In genomic region chr12:86823855-86824589, GRCm38 (mm10) we compare ENCODE assay signal across 8 mouse cellular contexts.
DNase-seq lines count a peak whose midpoint lies in the region; ATAC-seq and TF ChIP-seq lines count a peak whose summit lies in the region.

No protein-coding gene starts in this region.

- WGBS in forebrain, embryonic 12.5 days = 0% methylated on average over 29 of the region's 29 CpGs
- WGBS in heart, postnatal 0 days = 1% methylated on average over 29 of the region's 29 CpGs
- WGBS in liver, postnatal 0 days (ENCODE audit: insufficient replicate concordance) = 3% methylated on average over 25 of the region's 29 CpGs
- under 1% methylated on average over 29 of the region's 29 CpGs for WGBS in neural tube, embryonic 12.5 days
- under 1% methylated on average over 28 of the region's 29 CpGs for WGBS in stomach, postnatal 0 days

- H3K4me2 ChIP-seq in CH12.LX (ENCODE audit: insufficient read depth, low read depth, poor library complexity, severe bottlenecking) = peak overlapping the region; percentile 72
- peak overlapping the region; percentile 47 for H3K4me2 ChIP-seq in forebrain, embryonic 12.5 days
- H3K4me2 ChIP-seq in heart, postnatal 0 days (ENCODE audit: low read depth, low read length) = peak overlapping the region; percentile 53
- H3K4me2 ChIP-seq in liver, postnatal 0 days (ENCODE audit: low read depth, low read length) = peak overlapping the region; percentile 68
- peak overlapping the region; percentile 43 for H3K4me2 ChIP-seq in neural tube, embryonic 12.5 days (replicated peaks)
- peak overlapping the region; percentile 46 for H3K4me2 ChIP-seq in stomach, postnatal 0 days (replicated peaks; ENCODE audit: low read depth)

- H3K4me3 ChIP-seq in CH12.LX (replicated peaks in 1 of 3; ENCODE audit: low read depth in 2 of 3, low read length in 2 of 3, poor library complexity in 1 of 3) = peak overlapping the region in 2 of 3 experiments; percentile 23 to 35
- H3K4me3 ChIP-seq in forebrain, embryonic 12.5 days (replicated peaks) = peak overlapping the region; percentile 12; the same call in 1 of the 2 replicates
- H3K4me3 ChIP-seq in heart, postnatal 0 days (ENCODE audit: low read depth, low read length) = peak overlapping the region; percentile 32
- peak overlapping the region; percentile 24 for H3K4me3 ChIP-seq in liver, postnatal 0 days (ENCODE audit: low read depth, low read length)
- H3K4me3 ChIP-seq in neural tube, embryonic 12.5 days = 0 out of 2 replicates have a peak overlapping the region, but pooled peaks have one; percentile 2
- H3K4me3 ChIP-seq in stomach, postnatal 0 days (ENCODE audit: low read depth, low read length) = peak overlapping the region; percentile 27

- peak in 1 of 2 experiments; percentile 34; a peak in 1 of 4 replicates for TF ChIP-seq CTCF in CH12.LX (conservative IDR thresholded peaks at IDR 0.05 in 1 of 2, IDR thresholded peaks at IDR 0.05 in 1 of 2; ENCODE audit: low read depth in 2 of 2, low read length in 2 of 2)
- peak; percentile 14; the same call in 1 of the 2 replicates for TF ChIP-seq CTCF in heart, postnatal 0 days (IDR thresholded peaks at IDR 0.05; ENCODE audit: low read depth)
- peak; percentile 25 for TF ChIP-seq CTCF in liver, postnatal 0 days (IDR thresholded peaks at IDR 0.05; ENCODE audit: low read depth)
- TF ChIP-seq CTCF in stomach, postnatal 0 days (IDR thresholded peaks at IDR 0.05; ENCODE audit: low read depth) = peak; percentile 42

- H3K79me2 ChIP-seq in CH12.LX (replicated peaks; ENCODE audit: control insufficient read depth, extremely low read depth, insufficient read depth, poor library complexity, severe bottlenecking) = no peaks in the 10 kb centered on the region

- H3K9ac ChIP-seq in CH12.LX (ENCODE audit: insufficient read depth, low read depth) = peak overlapping the region; percentile 80
- H3K9ac ChIP-seq in forebrain, embryonic 12.5 days = peak overlapping the region; percentile 26; the same call in 1 of the 2 replicates
- H3K9ac ChIP-seq in heart, postnatal 0 days (replicated peaks; ENCODE audit: low read depth, low read length) = peak overlapping the region; percentile 47
- peak overlapping the region; percentile 52 for H3K9ac ChIP-seq in liver, postnatal 0 days (replicated peaks)
- peak overlapping the region; percentile 43 for H3K9ac ChIP-seq in neural tube, embryonic 12.5 days
- H3K9ac ChIP-seq in stomach, postnatal 0 days (ENCODE audit: low read length) = peak overlapping the region; percentile 60

- peak; percentile 51; the same call in 1 of the 2 replicates for TF ChIP-seq POLR2A in CH12.LX (IDR thresholded peaks at IDR 0.05; ENCODE audit: low read depth, low read length)

- ATAC-seq in forebrain, embryonic 12.5 days (ENCODE audit: low FRiP score) = peak; percentile 90
- ATAC-seq in heart, postnatal 0 days (ENCODE audit: insufficient read depth, low read depth) = peak; percentile 66
- ATAC-seq in liver, postnatal 0 days = peak; percentile 52
- ATAC-seq in neural tube, embryonic 12.5 days (ENCODE audit: low FRiP score, low read depth) = peak; percentile 93
- ATAC-seq in stomach, postnatal 0 days (ENCODE audit: low FRiP score, low TSS enrichment) = peak; percentile 69

- H3K27ac ChIP-seq in CH12.LX (ENCODE audit: insufficient read depth, low read depth) = peak overlapping the region; percentile 100
- peak overlapping the region; percentile 99 for H3K27ac ChIP-seq in forebrain, embryonic 12.5 days
- H3K27ac ChIP-seq in heart, postnatal 0 days (ENCODE audit: low read depth) = peak overlapping the region; percentile 98
- H3K27ac ChIP-seq in liver, postnatal 0 days (ENCODE audit: low read depth) = peak overlapping the region; percentile 88
- peak overlapping the region; percentile 97 for H3K27ac ChIP-seq in neural tube, embryonic 12.5 days
- H3K27ac ChIP-seq in stomach, postnatal 0 days (replicated peaks) = peak overlapping the region; percentile 95

- in situ Hi-C loops in CH12.LX (cut with MboI; ENCODE audit: low pct_ligation_motif_present, low pct_unique_long_range_greater_than_20kb, low sequenced_read_pairs) = no loop called here

- H3K9me3 ChIP-seq in CH12.LX (replicated peaks; ENCODE audit: low read length) = peaks cover 3% of the 10 kb centered on the region
- no peaks in the 10 kb centered on the region for H3K9me3 ChIP-seq in forebrain, embryonic 12.5 days
- H3K9me3 ChIP-seq in heart, postnatal 0 days (replicated peaks; ENCODE audit: control insufficient read depth, low read length) = no peaks in the 10 kb centered on the region
- no peaks in the 10 kb centered on the region for H3K9me3 ChIP-seq in liver, postnatal 0 days (ENCODE audit: low read length)
- H3K9me3 ChIP-seq in neural tube, embryonic 12.5 days = no peaks in the 10 kb centered on the region
- no peaks in the 10 kb centered on the region for H3K9me3 ChIP-seq in stomach, postnatal 0 days (ENCODE audit: control insufficient read depth, low read length)

- no peaks in the 10 kb centered on the region for H3K27me3 ChIP-seq in CH12.LX (replicated peaks)
- peaks cover 3% of the 10 kb centered on the region; the same call in 1 of the 2 replicates for H3K27me3 ChIP-seq in forebrain, embryonic 12.5 days
- no peaks in the 10 kb centered on the region for H3K27me3 ChIP-seq in heart, postnatal 0 days (ENCODE audit: control insufficient read depth, insufficient read depth, low read length)
- no peaks in the 10 kb centered on the region for H3K27me3 ChIP-seq in liver, postnatal 0 days (ENCODE audit: insufficient read depth, low read length)
- H3K27me3 ChIP-seq in neural tube, embryonic 12.5 days (replicated peaks) = no peaks in the 10 kb centered on the region
- no peaks in the 10 kb centered on the region for H3K27me3 ChIP-seq in stomach, postnatal 0 days (ENCODE audit: control insufficient read depth, insufficient read depth, low read length)

- peak; percentile 22 for TF ChIP-seq RAD21 in CH12.LX (IDR thresholded peaks at IDR 0.05; ENCODE audit: low read depth, low read length)

- TF ChIP-seq EP300 in CH12.LX (IDR thresholded peaks at IDR 0.05; ENCODE audit: low read length) = no peak; the same call in 1 of the 2 replicates
- TF ChIP-seq EP300 in heart, postnatal 0 days (IDR thresholded peaks at IDR 0.05; ENCODE audit: low read depth) = peak; percentile 81; the same call in 1 of the 2 replicates
- peak; percentile 25; the same call in 1 of the 2 replicates for TF ChIP-seq EP300 in liver, postnatal 0 days (IDR thresholded peaks at IDR 0.05; ENCODE audit: low read depth)
- TF ChIP-seq EP300 in stomach, postnatal 0 days (optimal IDR thresholded peaks at IDR 0.05) = no peak

- H3K4me1 ChIP-seq in CH12.LX (ENCODE audit: control insufficient read depth in 1 of 2, insufficient read depth in 2 of 2) = peaks cover 16 to 61% of the 10 kb centered on the region in 2 experiments
- peaks cover 65% of the 10 kb centered on the region for H3K4me1 ChIP-seq in forebrain, embryonic 12.5 days
- H3K4me1 ChIP-seq in heart, postnatal 0 days (ENCODE audit: control insufficient read depth, insufficient read depth) = peaks cover 51% of the 10 kb centered on the region
- peaks cover 41% of the 10 kb centered on the region for H3K4me1 ChIP-seq in liver, postnatal 0 days (ENCODE audit: insufficient read depth)
- H3K4me1 ChIP-seq in neural tube, embryonic 12.5 days = peaks cover 43% of the 10 kb centered on the region
- H3K4me1 ChIP-seq in stomach, postnatal 0 days (replicated peaks; ENCODE audit: control insufficient read depth, insufficient read depth) = peaks cover 8% of the 10 kb centered on the region

- peaks cover 0 to 6% of the 10 kb centered on the region in 2 experiments for H3K36me3 ChIP-seq in CH12.LX (replicated peaks in 1 of 2; ENCODE audit: control insufficient read depth in 1 of 2, insufficient read depth in 1 of 2, low read length in 1 of 2)
- no peaks in the 10 kb centered on the region for H3K36me3 ChIP-seq in forebrain, embryonic 12.5 days (replicated peaks)
- H3K36me3 ChIP-seq in heart, postnatal 0 days (replicated peaks; ENCODE audit: control insufficient read depth, insufficient read depth, low read length) = no peaks in the 10 kb centered on the region
- no peaks in the 10 kb centered on the region for H3K36me3 ChIP-seq in liver, postnatal 0 days (replicated peaks; ENCODE audit: insufficient read depth, low read length)
- H3K36me3 ChIP-seq in neural tube, embryonic 12.5 days = no peaks in the 10 kb centered on the region
- H3K36me3 ChIP-seq in stomach, postnatal 0 days (ENCODE audit: control insufficient read depth, insufficient read depth, low read length) = no peaks in the 10 kb centered on the region

- DNase-seq in CH12.LX (ENCODE audit: extremely low read depth) = peak; percentile 97
- peak; percentile 82 for DNase-seq in c-Kit-positive CD71-negative TER-119-negative erythroid progenitor cells, embryonic 14.5 days (ENCODE audit: low read depth)
- DNase-seq in heart, postnatal 0 days (ENCODE audit: low spot score) = peak; percentile 93
- DNase-seq in kidney, postnatal 36 days = peak; percentile 97 to 98
- DNase-seq in liver, postnatal 0 days = peak; percentile 84
- DNase-seq in stomach, postnatal 0 days (ENCODE audit: low spot score) = peak; percentile 80

- dilution Hi-C loops in CH12.LX (cut with MboI; ENCODE audit: extremely low pct_ligation_motif_present, extremely low pct_unique_long_range_greater_than_20kb, low sequenced_read_pairs) = no loop called here

TF ChIP-seq in CH12.LX, 34 proteins besides CTCF, POLR2A, EP300 and RAD21 (continues in another document):
- TF ChIP-seq ETS1 (conservative IDR thresholded peaks at IDR 0.05; ENCODE audit: low read depth, low read length) (peak; percentile 51), NELFE (IDR thresholded peaks at IDR 0.05; ENCODE audit: low read depth, low read length) (peak; percentile 69; the same call in 1 of the 2 replicates), POLR2AphosphoS2 (IDR thresholded peaks at IDR 0.05; ENCODE audit: low read depth, low read length) (no peak), UBTF (IDR thresholded peaks at IDR 0.05; ENCODE audit: low read depth, low read length) (peak; percentile 100), PAX5 (IDR thresholded peaks at IDR 0.05; ENCODE audit: low read length) (no peak), MAX (IDR thresholded peaks at IDR 0.05; ENCODE audit: low read length) (0 out of 2 replicates have a peak, but pooled peaks have one; percentile 42), E2F4 (IDR thresholded peaks at IDR 0.05; ENCODE audit: insufficient replicate concordance, low read depth, low read length) (no peak), KAT2A (IDR thresholded peaks at IDR 0.05; ENCODE audit: insufficient replicate concordance, low read length) (0 out of 2 replicates have a peak, but pooled peaks have one; percentile 39), ZC3H11A (IDR thresholded peaks at IDR 0.05; ENCODE audit: low read depth, low read length) (no peak), JUN (IDR thresholded peaks at IDR 0.05; ENCODE audit: insufficient read depth, low read depth, low read length) (no peak), CHD1 (IDR thresholded peaks at IDR 0.05; ENCODE audit: low read depth, low read length) (peak; percentile 82; the same call in 1 of the 2 replicates), NRF1 (IDR thresholded peaks at IDR 0.05; ENCODE audit: low read depth, low read length) (peak; percentile 45; the same call in 1 of the 2 replicates), IRF4 (IDR thresholded peaks at IDR 0.05; ENCODE audit: low read depth, low read length) (peak; percentile 83; the same call in 1 of the 2 replicates), MXI1 (IDR thresholded peaks at IDR 0.05; ENCODE audit: low read depth, low read length) (peak; percentile 94)

Comparison
In these comparisons a context has a peak if more than half of its experiments do, and no peak if none do; other contexts are left out.
1. Peak in every context shown above with its lines: DNase-seq, ATAC-seq, H3K4me3 ChIP-seq and H3K27ac ChIP-seq.
2. H3K9ac ChIP-seq: peak in every context shown above with its lines; median percentile 80 in CH12.LX; 60 in stomach, postnatal 0 days; 52 in liver, postnatal 0 days; 47 in heart, postnatal 0 days; 43 in neural tube, embryonic 12.5 days; 26 in forebrain, embryonic 12.5 days.